ENCODE assay signal across 19 mouse cellular contexts in the genomic region with DNA sequence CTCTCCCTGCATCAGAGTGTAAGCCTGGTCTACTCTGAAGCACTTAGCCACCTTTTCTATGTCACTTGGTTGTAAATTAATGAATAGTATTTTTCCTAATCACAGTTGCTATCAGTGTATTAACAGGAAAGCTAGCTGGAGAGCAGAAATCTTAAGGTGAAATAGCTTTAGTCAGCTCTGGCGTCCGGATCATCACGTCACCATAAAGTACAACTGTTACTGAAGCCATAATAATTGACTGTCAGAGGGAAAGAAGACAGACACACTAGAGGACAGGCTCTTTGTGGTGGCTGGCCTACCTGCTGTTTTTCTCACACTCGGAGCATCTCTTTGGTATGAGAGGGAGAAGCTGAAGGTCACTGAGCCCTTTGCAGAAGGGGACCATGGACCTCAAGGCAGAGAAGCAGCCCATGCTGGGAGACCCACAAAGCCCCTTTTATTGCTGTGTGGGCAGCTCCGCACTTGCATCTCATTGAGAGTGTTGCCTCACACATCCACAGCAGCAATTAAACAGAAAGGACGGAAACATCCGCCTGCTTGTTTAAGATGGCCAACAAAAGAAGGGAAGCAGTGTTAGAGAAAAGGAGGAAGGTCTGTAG.
DNase-seq lines count a peak whose midpoint lies in the region; ATAC-seq and TF ChIP-seq lines count a peak whose summit lies in the region.
"Had no signal": no experiment of that assay in that cellular context is flagged by ENCODE, and none has a peak within 500 bp of the region (broad histone marks: within the 10 kb centered on the region; RNA-seq: fewer than 3 reads in every experiment).

No protein-coding gene starts in this region.

- peak; percentile 57 for DNase-seq in heart, adult 11 months
- no peak for DNase-seq in heart, postnatal 4 days
- peak; percentile 13 for DNase-seq in embryonic facial prominence, embryonic 10.5 days (ENCODE audit: low spot score)
- DNase-seq in forebrain, postnatal 0 days: peak; percentile 25
- no peak for DNase-seq in thymus, adult 18-20 months
- DNase-seq in heart, postnatal 36 days: no peak
- DNase-seq: adrenal gland, adult 2 months; cerebellum, postnatal 10 days; gastrocnemius, postnatal 25 days; layer of hippocampus, postnatal 36 days; right cerebral cortex, postnatal 14 days; thymus, adult 2 months had no signal

- no peak overlapping the region for H3K4me3 ChIP-seq in embryonic facial prominence, embryonic 10.5 days
- H3K4me3 ChIP-seq in forebrain, postnatal 0 days (ENCODE audit: low read depth, low read length): no peak overlapping the region
- H3K4me3 ChIP-seq in midbrain, embryonic 13.5 days (replicated peaks): no peak overlapping the region
- H3K4me3 ChIP-seq: embryonic facial prominence, embryonic 13.5 days; heart, embryonic 13.5 days; limb, embryonic 12.5 days; liver, embryonic 15.5 days had no signal

- intact Hi-C loops in heart, postnatal 36 days (cut with DNase I): no loop called here

- 0 out of 2 replicates have a peak, but pooled peaks cover 3% of the 10 kb centered on the region for H3K4me1 ChIP-seq in embryonic facial prominence, embryonic 10.5 days
- no peaks in the 10 kb centered on the region for H3K4me1 ChIP-seq in forebrain, postnatal 0 days (ENCODE audit: insufficient read depth)
- H3K4me1 ChIP-seq in midbrain, embryonic 13.5 days (replicated peaks): peaks cover 17% of the 10 kb centered on the region
- H3K4me1 ChIP-seq: embryonic facial prominence, embryonic 13.5 days; heart, embryonic 13.5 days; limb, embryonic 12.5 days; liver, embryonic 15.5 days had no signal

- no peak overlapping the region for H3K9ac ChIP-seq in forebrain, postnatal 0 days
- H3K9ac ChIP-seq in midbrain, embryonic 13.5 days (replicated peaks): no peak overlapping the region
- H3K9ac ChIP-seq: embryonic facial prominence, embryonic 13.5 days; heart, embryonic 13.5 days; limb, embryonic 12.5 days; liver, embryonic 15.5 days had no signal

- H3K27me3 ChIP-seq in embryonic facial prominence, embryonic 10.5 days (replicated peaks; ENCODE audit: low read depth, poor library complexity, severe bottlenecking): no peaks in the 10 kb centered on the region
- no peaks in the 10 kb centered on the region for H3K27me3 ChIP-seq in forebrain, postnatal 0 days (ENCODE audit: insufficient read depth, low read length)
- H3K27me3 ChIP-seq in midbrain, embryonic 13.5 days: no peaks in the 10 kb centered on the region
- H3K27me3 ChIP-seq: embryonic facial prominence, embryonic 13.5 days; heart, embryonic 13.5 days; limb, embryonic 12.5 days; liver, embryonic 15.5 days had no signal

- no peaks in the 10 kb centered on the region for H3K36me3 ChIP-seq in embryonic facial prominence, embryonic 10.5 days (replicated peaks)
- H3K36me3 ChIP-seq in forebrain, postnatal 0 days (ENCODE audit: insufficient read depth): no peaks in the 10 kb centered on the region
- no peaks in the 10 kb centered on the region for H3K36me3 ChIP-seq in midbrain, embryonic 13.5 days
- H3K36me3 ChIP-seq: embryonic facial prominence, embryonic 13.5 days; heart, embryonic 13.5 days; limb, embryonic 12.5 days; liver, embryonic 15.5 days had no signal

- no peak overlapping the region for H3K27ac ChIP-seq in embryonic facial prominence, embryonic 10.5 days (replicated peaks)
- no peak overlapping the region for H3K27ac ChIP-seq in forebrain, postnatal 0 days (ENCODE audit: low read depth, low read length)
- 0 out of 2 replicates have a peak overlapping the region, but pooled peaks have one; percentile 7 for H3K27ac ChIP-seq in midbrain, embryonic 13.5 days
- H3K27ac ChIP-seq: embryonic facial prominence, embryonic 13.5 days; heart, embryonic 13.5 days; kidney, postnatal 0 days; limb, embryonic 12.5 days; liver, embryonic 15.5 days had no signal

- no peak overlapping the region for H3K4me2 ChIP-seq in forebrain, postnatal 0 days (ENCODE audit: low read depth)
- no peak overlapping the region for H3K4me2 ChIP-seq in midbrain, embryonic 13.5 days (replicated peaks)
- H3K4me2 ChIP-seq: embryonic facial prominence, embryonic 13.5 days; heart, embryonic 13.5 days; limb, embryonic 12.5 days; liver, embryonic 15.5 days had no signal

- no peaks in the 10 kb centered on the region for H3K9me3 ChIP-seq in embryonic facial prominence, embryonic 10.5 days
- no peaks in the 10 kb centered on the region for H3K9me3 ChIP-seq in forebrain, postnatal 0 days (ENCODE audit: low read length)
- H3K9me3 ChIP-seq in midbrain, embryonic 13.5 days: no peaks in the 10 kb centered on the region
- H3K9me3 ChIP-seq: embryonic facial prominence, embryonic 13.5 days; heart, embryonic 13.5 days; limb, embryonic 12.5 days; liver, embryonic 15.5 days had no signal

- WGBS in embryonic facial prominence, embryonic 10.5 days: 51% methylated on average over 7 of the region's 7 CpGs
- 15% methylated on average over 7 of the region's 7 CpGs for WGBS in forebrain, postnatal 0 days
- WGBS in midbrain, embryonic 13.5 days: 33% methylated on average over 7 of the region's 7 CpGs

- ATAC-seq in forebrain, postnatal 0 days: peak; percentile 63
- ATAC-seq in midbrain, embryonic 13.5 days: peak; percentile 63
- no peak for ATAC-seq in granulocyte monocyte progenitor cell, adult 5-6 weeks (replicated peaks; ENCODE audit: poor library complexity, severe bottlenecking)

- TF ChIP-seq CTCF in forebrain, postnatal 0 days (IDR thresholded peaks at IDR 0.05; ENCODE audit: low read depth): no peak

Comparison
In these comparisons a context has a peak if more than half of its experiments do, and no peak if none do; other contexts are left out.
1. DNase-seq: peak in heart, adult 11 months (single experiment), embryonic facial prominence, embryonic 10.5 days (single experiment) and forebrain, postnatal 0 days (single experiment); none in heart, postnatal 4 days (single experiment), thymus, adult 18-20 months (0 of 2) and heart, postnatal 36 days (0 of 2).